Mouse (Mus musculus): Measurements from ENCODE around the gene Plbd2. TPM values are rescaled to one million over a fixed set of nuclear protein-coding genes. Genes with fewer than 3 reads are reported as not detected.

Plbd2 gene
- polyA plus RNA-seq, 2 experiments = 4.3 to 10.3 TPM

DNA sequence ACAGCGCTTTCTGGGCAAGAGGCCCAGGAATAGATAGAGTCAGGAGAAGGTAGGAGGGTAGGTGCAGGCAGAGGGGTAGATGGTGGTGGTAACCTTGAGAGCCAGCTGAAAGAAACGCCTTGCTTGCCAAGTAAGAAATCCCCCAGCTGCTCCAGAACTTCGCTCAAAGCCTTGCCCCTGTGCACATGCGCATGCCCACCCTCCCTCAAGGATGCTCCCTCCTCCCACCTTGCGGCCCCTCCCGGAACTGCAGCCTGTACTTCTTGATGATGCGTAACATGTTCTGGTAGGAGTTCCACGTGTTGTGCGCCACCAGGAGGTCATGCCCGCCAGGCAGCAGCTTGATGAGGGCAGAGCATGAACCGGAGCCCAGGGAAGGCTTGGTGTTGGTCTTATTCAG, 11.0 kb downstream of the Plbd2 start:
- H3K4me1 ChIP-seq (replicated peaks; ENCODE audit: control insufficient read depth in 2 of 2, insufficient read depth in 2 of 2, low read length in 1 of 2) = no peaks in the 10 kb centered on the region
- ATAC-seq (ENCODE audit: insufficient read depth) = no peak
- TF ChIP-seq EP300 (IDR thresholded peaks at IDR 0.05; ENCODE audit: low read depth) (no peak), CTCF (IDR thresholded peaks at IDR 0.05; ENCODE audit: low read depth) (peak; percentile 78)
- no peak overlapping the region for H3K4me3 ChIP-seq (ENCODE audit: insufficient read depth in 1 of 2, low read depth in 2 of 2, low read length in 2 of 2)
- DNase-seq (ENCODE audit: low read depth in 3 of 3, low spot score in 3 of 3) = no peak
- H3K9ac ChIP-seq (replicated peaks) = no peak overlapping the region
- H3K27me3 ChIP-seq (ENCODE audit: control insufficient read depth, insufficient read depth, low read length) = no peaks in the 10 kb centered on the region
- 77% methylated on average over 11 of the region's 11 CpGs for WGBS (ENCODE audit: insufficient replicate concordance)
- H3K4me2 ChIP-seq (ENCODE audit: low read depth) = no peak overlapping the region
- no peaks in the 10 kb centered on the region for H3K9me3 ChIP-seq (ENCODE audit: control insufficient read depth, low read length)
- H3K27ac ChIP-seq = no peak overlapping the region
- no peaks in the 10 kb centered on the region for H3K36me3 ChIP-seq (replicated peaks; ENCODE audit: control insufficient read depth, insufficient read depth, low read depth)

DNA sequence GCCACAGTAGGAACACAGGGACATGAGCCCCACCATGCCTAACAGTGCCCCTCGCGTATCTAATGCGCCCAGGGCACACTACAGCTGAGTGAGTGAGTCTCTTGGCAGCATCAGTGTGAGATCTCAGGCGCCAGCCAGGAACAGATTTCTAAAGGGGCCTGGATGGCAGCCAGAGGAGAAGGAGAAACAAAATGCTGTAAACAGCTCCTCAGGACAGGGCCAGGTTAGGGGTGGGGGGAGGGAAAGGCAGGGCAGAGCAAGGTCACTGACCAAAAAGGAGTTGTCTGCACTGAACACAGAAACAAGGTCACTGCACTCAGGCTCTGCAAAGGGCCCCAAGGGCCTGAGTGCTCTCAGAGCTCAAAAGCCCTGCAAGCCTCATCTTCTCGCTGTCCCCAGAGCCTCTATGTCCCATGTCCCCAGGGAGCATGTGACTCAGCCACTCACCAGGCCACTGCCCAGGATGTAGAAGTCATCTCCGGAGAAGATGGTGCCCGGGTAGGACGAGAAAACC, 12.7 kb downstream of the Plbd2 start:
- Histone ChIP-seq H3K4me2 (ENCODE audit: low read depth) (no peak overlapping the region), H3K27ac (no peak overlapping the region), H3K9me3 (ENCODE audit: control insufficient read depth, low read length) (no peaks in the 10 kb centered on the region), H3K9ac (replicated peaks) (no peak overlapping the region), H3K27me3 (ENCODE audit: control insufficient read depth, insufficient read depth, low read length) (no peaks in the 10 kb centered on the region), H3K36me3 (replicated peaks; ENCODE audit: control insufficient read depth, insufficient read depth, low read depth) (no peaks in the 10 kb centered on the region), H3K4me3 (ENCODE audit: insufficient read depth in 1 of 2, low read depth in 2 of 2, low read length in 2 of 2) (no peak overlapping the region), H3K4me1 (replicated peaks; ENCODE audit: control insufficient read depth in 2 of 2, insufficient read depth in 2 of 2, low read length in 1 of 2) (no peaks in the 10 kb centered on the region)
- 71% methylated on average over 8 of the region's 8 CpGs for WGBS (ENCODE audit: insufficient replicate concordance)
- ATAC-seq (ENCODE audit: insufficient read depth) (no peak), DNase-seq (ENCODE audit: low read depth in 3 of 3, low spot score in 3 of 3) (no peak)
- no peak for TF ChIP-seq EP300 (IDR thresholded peaks at IDR 0.05; ENCODE audit: low read depth)
- no peak for TF ChIP-seq CTCF (IDR thresholded peaks at IDR 0.05; ENCODE audit: low read depth)

DNA sequence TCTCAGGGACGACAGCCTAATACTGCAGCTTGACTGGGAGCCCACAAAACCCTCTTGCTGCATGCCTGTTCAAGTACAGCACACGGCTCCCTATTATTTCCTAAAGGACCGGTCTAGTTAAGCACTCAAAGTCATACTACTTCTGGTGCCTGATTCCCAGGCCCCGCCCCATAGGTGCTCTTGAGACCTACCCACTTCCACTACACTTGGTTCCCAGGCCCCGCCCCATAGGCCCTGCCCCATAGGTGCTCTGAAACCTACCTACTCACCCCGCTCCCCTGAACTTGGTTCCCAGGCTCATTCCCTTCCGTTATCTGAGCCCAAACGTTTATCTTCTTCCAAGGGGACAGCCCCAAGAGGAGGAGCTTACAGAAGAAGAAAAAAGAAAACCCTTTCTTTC, 15.6 kb downstream of the Plbd2 start:
- ATAC-seq (ENCODE audit: insufficient read depth) = no peak
- no peak for DNase-seq (ENCODE audit: low read depth in 3 of 3, low spot score in 3 of 3)
- no peak overlapping the region for H3K4me3 ChIP-seq (ENCODE audit: insufficient read depth in 1 of 2, low read depth in 2 of 2, low read length in 2 of 2)
- H3K4me1 ChIP-seq (replicated peaks; ENCODE audit: control insufficient read depth in 2 of 2, insufficient read depth in 2 of 2, low read length in 1 of 2) = no peaks in the 10 kb centered on the region
- no peak for TF ChIP-seq EP300 (IDR thresholded peaks at IDR 0.05; ENCODE audit: low read depth)
- no peak for TF ChIP-seq CTCF (IDR thresholded peaks at IDR 0.05; ENCODE audit: low read depth)
- no peaks in the 10 kb centered on the region for H3K9me3 ChIP-seq (ENCODE audit: control insufficient read depth, low read length)
- H3K36me3 ChIP-seq (replicated peaks; ENCODE audit: control insufficient read depth, insufficient read depth, low read depth) = no peaks in the 10 kb centered on the region
- H3K4me2 ChIP-seq (ENCODE audit: low read depth) = no peak overlapping the region
- no peaks in the 10 kb centered on the region for H3K27me3 ChIP-seq (ENCODE audit: control insufficient read depth, insufficient read depth, low read length)
- H3K9ac ChIP-seq (replicated peaks) = no peak overlapping the region
- H3K27ac ChIP-seq = no peak overlapping the region
- 72% methylated on average over 8 of the region's 8 CpGs for WGBS (ENCODE audit: insufficient replicate concordance)

DNA sequence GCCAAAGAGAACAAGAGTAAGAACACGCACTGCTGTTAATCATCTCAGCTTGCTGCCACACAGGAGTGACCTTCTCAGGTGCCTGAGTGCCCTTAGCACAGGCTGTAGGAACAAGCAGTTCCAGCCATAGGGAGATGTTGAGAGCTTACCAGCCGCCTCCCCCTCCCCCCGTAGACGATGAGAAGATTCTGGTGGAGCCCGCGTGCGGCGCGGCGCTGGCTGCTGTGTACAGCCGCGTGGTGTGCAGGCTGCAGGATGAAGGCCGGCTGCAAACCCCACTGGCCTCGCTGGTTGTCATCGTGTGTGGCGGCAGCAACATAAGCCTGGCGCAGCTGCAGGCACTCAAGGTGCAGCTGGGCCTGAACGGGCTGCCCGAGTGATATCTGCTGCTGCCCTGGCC, 20.0 kb downstream of the Plbd2 start:
- Histone ChIP-seq H3K27ac (no peak overlapping the region), H3K9ac (replicated peaks) (no peak overlapping the region), H3K4me3 (ENCODE audit: insufficient read depth in 1 of 2, low read depth in 2 of 2, low read length in 2 of 2) (no peak overlapping the region), H3K9me3 (ENCODE audit: control insufficient read depth, low read length) (no peaks in the 10 kb centered on the region), H3K4me2 (ENCODE audit: low read depth) (no peak overlapping the region), H3K27me3 (ENCODE audit: control insufficient read depth, insufficient read depth, low read length) (no peaks in the 10 kb centered on the region), H3K4me1 (replicated peaks; ENCODE audit: control insufficient read depth in 2 of 2, insufficient read depth in 2 of 2, low read length in 1 of 2) (no peaks in the 10 kb centered on the region), H3K36me3 (replicated peaks; ENCODE audit: control insufficient read depth, insufficient read depth, low read depth) (no peaks in the 10 kb centered on the region)
- ATAC-seq (ENCODE audit: insufficient read depth) = no peak
- TF ChIP-seq EP300 (IDR thresholded peaks at IDR 0.05; ENCODE audit: low read depth) = no peak
- TF ChIP-seq CTCF (IDR thresholded peaks at IDR 0.05; ENCODE audit: low read depth) = no peak
- no peak for DNase-seq (ENCODE audit: low read depth in 3 of 3, low spot score in 3 of 3)
- 75% methylated on average over 19 of the region's 19 CpGs for WGBS (ENCODE audit: insufficient replicate concordance)

DNA sequence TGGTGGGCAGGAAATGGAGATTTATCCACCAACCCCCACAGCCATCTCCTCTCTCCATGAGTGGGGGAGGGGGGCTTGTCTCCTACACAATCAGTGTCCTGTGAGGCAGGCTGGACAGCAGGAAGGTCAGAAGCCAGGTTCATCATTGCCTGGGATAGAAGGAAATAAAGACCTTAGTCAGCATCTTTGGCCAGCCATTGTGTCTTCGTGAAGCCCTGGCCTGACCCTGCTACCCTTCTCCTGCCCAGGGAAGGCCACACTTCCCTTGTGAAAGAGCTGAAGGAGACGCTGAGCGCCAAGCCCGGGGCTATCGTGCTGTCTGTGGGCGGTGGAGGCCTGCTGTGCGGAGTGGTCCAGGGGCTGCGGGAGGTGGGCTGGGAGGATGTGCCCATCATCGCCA, 22.2 kb downstream of the Plbd2 start:
- no peak overlapping the region for H3K9ac ChIP-seq (replicated peaks)
- no peaks in the 10 kb centered on the region for H3K36me3 ChIP-seq (replicated peaks; ENCODE audit: control insufficient read depth, insufficient read depth, low read depth)
- TF ChIP-seq EP300 (IDR thresholded peaks at IDR 0.05; ENCODE audit: low read depth) (no peak), CTCF (IDR thresholded peaks at IDR 0.05; ENCODE audit: low read depth) (no peak)
- no peak overlapping the region for H3K4me2 ChIP-seq (ENCODE audit: low read depth)
- no peaks in the 10 kb centered on the region for H3K9me3 ChIP-seq (ENCODE audit: control insufficient read depth, low read length)
- no peak overlapping the region for H3K27ac ChIP-seq
- WGBS (ENCODE audit: insufficient replicate concordance) = 59% methylated on average over 9 of the region's 9 CpGs
- ATAC-seq (ENCODE audit: insufficient read depth) = no peak
- H3K27me3 ChIP-seq (ENCODE audit: control insufficient read depth, insufficient read depth, low read length) = peaks cover 2% of the 10 kb centered on the region; the same call in 1 of the 2 replicates
- H3K4me3 ChIP-seq (ENCODE audit: insufficient read depth in 1 of 2, low read depth in 2 of 2, low read length in 2 of 2) = no peak overlapping the region
- no peaks in the 10 kb centered on the region for H3K4me1 ChIP-seq (replicated peaks; ENCODE audit: control insufficient read depth in 2 of 2, insufficient read depth in 2 of 2, low read length in 1 of 2)
- DNase-seq (ENCODE audit: low read depth in 3 of 3, low spot score in 3 of 3) = no peak

Data from liver, embryonic 14.5 days (tissue).